Mouse (Mus musculus): ENCODE results near the gene Lrrfip1.

DNA sequence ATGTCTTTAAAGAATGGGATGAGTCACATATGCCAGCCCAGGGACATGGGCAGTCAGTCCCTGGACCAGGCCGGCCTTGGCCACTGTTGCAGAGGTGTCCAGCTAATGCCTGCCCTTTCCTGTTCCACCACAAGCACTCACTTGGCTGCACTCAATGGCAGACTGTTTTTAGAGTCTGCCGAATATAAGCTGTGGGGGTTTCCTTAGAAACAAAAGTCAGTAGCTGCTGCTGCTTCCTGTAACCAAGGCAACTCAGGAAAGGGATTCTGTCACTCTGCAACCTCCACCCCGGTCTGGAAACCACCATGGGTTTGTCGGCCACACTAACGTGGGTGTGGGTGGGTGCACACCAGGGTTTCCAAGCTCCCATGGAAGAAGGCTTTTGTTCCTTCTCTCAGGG lies 63.8 kb downstream of the Lrrfip1 start:
- TF ChIP-seq CTCF (IDR thresholded peaks at IDR 0.05; ENCODE audit: low read depth, low read length), result no peak
- no peak for TF ChIP-seq POLR2A (IDR thresholded peaks at IDR 0.05; ENCODE audit: borderline replicate concordance, low read depth, low read length)

All from bone marrow macrophage, adult 2 months (primary cell).